Mouse (Mus musculus) embryonic facial prominence, embryonic 15.5 days (tissue): Measurements from ENCODE around the gene Ccr4. TPM values are rescaled to one million over a fixed set of nuclear protein-coding genes. Genes with fewer than 3 reads are reported as not detected.

ENCODE experiments used
- ATAC-seq: fragments of 200-750 bp; cut with Nextera tagmentation; 2 replicates; pipeline ENCODE4 v1.8.0; 2017; ENCODE audit warnings: low read depth, moderate TSS enrichment; ENCODE audit not compliant: insufficient number of reproducible peaks, low FRiP score, low TSS enrichment
- H3K27ac ChIP-seq: fragments of 300-500 bp; sonication (generic); replicated peaks from 2 replicates; pipeline ENCODE4 v1.5.1; 2015; ENCODE audit warnings: mild to moderate bottlenecking, inconsistent platforms
- H3K27me3 ChIP-seq: fragments of 300-500 bp; sonication (generic); 2 replicates; pipeline ENCODE4 v1.6.1; 2015; ENCODE audit warnings: inconsistent platforms
- H3K36me3 ChIP-seq: fragments of 300-500 bp; sonication (generic); 2 replicates; pipeline ENCODE4 v1.6.1; 2015; ENCODE audit warnings: mild to moderate bottlenecking, inconsistent platforms
- H3K4me1 ChIP-seq: fragments of 300-500 bp; sonication (generic); 2 replicates; pipeline ENCODE4 v1.6.1; 2015; ENCODE audit warnings: inconsistent platforms
- H3K4me2 ChIP-seq: fragments of 300-500 bp; sonication (generic); replicated peaks from 2 replicates; pipeline ENCODE4 v1.6.1; 2015; ENCODE audit warnings: mild to moderate bottlenecking, inconsistent platforms
- H3K4me3 ChIP-seq: fragments of 300-500 bp; sonication (generic); replicated peaks from 2 replicates; pipeline ENCODE4 v1.5.1; 2015; ENCODE audit warnings: mild to moderate bottlenecking, inconsistent platforms
- H3K9ac ChIP-seq: fragments of 300-500 bp; sonication (generic); 2 replicates; pipeline ENCODE4 v1.6.1; 2015; ENCODE audit warnings: inconsistent platforms
- H3K9me3 ChIP-seq: fragments of 300-500 bp; sonication (generic); replicated peaks from 2 replicates; pipeline ENCODE4 v1.6.1; 2016; ENCODE audit warnings: inconsistent platforms
- WGBS: fragments of 180-500 bp; shearing (Covaris S2); methylation state at CpG from one replicate; pipeline ENCODE4 v1.1.7; 2015; 5-methylcytosine and 5-hydroxymethylcytosine counted together
- polyA plus RNA-seq: library from polyadenylated mRNA; unstranded; fragments of >200 nt; fragmentation: Nextera tagmentation; extraction: Ambion mirVana; gene quantifications from 2 replicates; pipeline ENCODE4 v1.2.1, GENCODE M21; 2015

Ccr4 gene
- polyA plus RNA-seq, 1 experiment from 2014 or later = 7.3 TPM

GRCm38 (mm10) chr9:114501111-114501510 is 3.6 kb downstream of the Ccr4 start:
- WGBS = 92% methylated on average over 7 of the region's 7 CpGs
- Histone ChIP-seq H3K4me3 (no peak overlapping the region), H3K4me2 (no peak overlapping the region), H3K4me1 (peaks cover 10% of the 10 kb centered on the region; the same call in 1 of the 2 replicates), H3K36me3 (no peaks in the 10 kb centered on the region), H3K9me3 (no peaks in the 10 kb centered on the region), H3K9ac (no peak overlapping the region), H3K27ac (no peak overlapping the region), H3K27me3 (peaks cover 5% of the 10 kb centered on the region; the same call in 1 of the 2 replicates)
- no peak for ATAC-seq

- H3K4me2 ChIP-seq = no peak overlapping the region
Measured at GRCm38 (mm10) chr9:114499783-114500515, 4.8 kb downstream of the Ccr4 start.

GRCm38 (mm10) chr9:114498218-114498617 is 6.5 kb downstream of the Ccr4 start:
- Histone ChIP-seq H3K9me3 (no peaks in the 10 kb centered on the region), H3K27ac (no peak overlapping the region), H3K36me3 (no peaks in the 10 kb centered on the region), H3K4me2 (peak overlapping the region; percentile 40), H3K4me3 (0 out of 2 replicates have a peak overlapping the region, but pooled peaks have one; percentile 6), H3K4me1 (peaks cover 10% of the 10 kb centered on the region; the same call in 1 of the 2 replicates), H3K9ac (no peak overlapping the region), H3K27me3 (peaks cover 5% of the 10 kb centered on the region; the same call in 1 of the 2 replicates)
- 9% methylated on average over 11 of the region's 11 CpGs for WGBS
- ATAC-seq = no peak

More at GRCm38 (mm10) chr9:114499783-114500515, 4.8 kb downstream of the Ccr4 start:
- H3K36me3 ChIP-seq = no peaks in the 10 kb centered on the region
- ATAC-seq = no peak
- H3K9ac ChIP-seq = no peak overlapping the region
- no peak overlapping the region for H3K27ac ChIP-seq
- H3K27me3 ChIP-seq = peaks cover 5% of the 10 kb centered on the region; the same call in 1 of the 2 replicates
- H3K9me3 ChIP-seq = no peaks in the 10 kb centered on the region
- WGBS = 20% methylated on average over 15 of the region's 15 CpGs
- no peak overlapping the region for H3K4me3 ChIP-seq
- peaks cover 10% of the 10 kb centered on the region; the same call in 1 of the 2 replicates for H3K4me1 ChIP-seq

GRCm38 (mm10) chr9:114496469-114496868 is 8.2 kb downstream of the Ccr4 start:
- 80% methylated on average over 7 of the region's 7 CpGs for WGBS
- Histone ChIP-seq H3K4me2 (no peak overlapping the region), H3K36me3 (no peaks in the 10 kb centered on the region), H3K9ac (no peak overlapping the region), H3K27ac (no peak overlapping the region), H3K4me1 (peaks cover 10% of the 10 kb centered on the region; the same call in 1 of the 2 replicates), H3K27me3 (peaks cover 5% of the 10 kb centered on the region; the same call in 1 of the 2 replicates), H3K4me3 (no peak overlapping the region), H3K9me3 (no peaks in the 10 kb centered on the region)
- no peak for ATAC-seq

- no peak overlapping the region for H3K9ac ChIP-seq
- H3K36me3 ChIP-seq = no peaks in the 10 kb centered on the region
- no peak overlapping the region for H3K27ac ChIP-seq
- H3K27me3 ChIP-seq = no peaks in the 10 kb centered on the region
- H3K4me1 ChIP-seq = no peaks in the 10 kb centered on the region
- no peak overlapping the region for H3K4me3 ChIP-seq
- WGBS = 79% methylated on average over 23 of the region's 23 CpGs
- ATAC-seq = no peak
- no peak overlapping the region for H3K4me2 ChIP-seq
- no peaks in the 10 kb centered on the region for H3K9me3 ChIP-seq
Measured at GRCm38 (mm10) chr9:114487481-114488258, 17.0 kb downstream of the Ccr4 start.

GRCm38 (mm10) chr9:114486808-114487207 is 17.9 kb downstream of the Ccr4 start:
- Histone ChIP-seq H3K27ac (no peak overlapping the region), H3K4me2 (no peak overlapping the region), H3K4me3 (no peak overlapping the region), H3K36me3 (no peaks in the 10 kb centered on the region), H3K27me3 (no peaks in the 10 kb centered on the region), H3K9ac (no peak overlapping the region), H3K4me1 (no peaks in the 10 kb centered on the region), H3K9me3 (no peaks in the 10 kb centered on the region)
- ATAC-seq = no peak
- 69% methylated on average over 4 of the region's 4 CpGs for WGBS

- Histone ChIP-seq H3K4me2 (no peak overlapping the region), H3K36me3 (no peaks in the 10 kb centered on the region), H3K9ac (no peak overlapping the region), H3K4me1 (no peaks in the 10 kb centered on the region), H3K4me3 (no peak overlapping the region), H3K27me3 (no peaks in the 10 kb centered on the region), H3K27ac (no peak overlapping the region), H3K9me3 (no peaks in the 10 kb centered on the region)
- no peak for ATAC-seq
- 80% methylated on average over 5 of the region's 5 CpGs for WGBS
Measured at GRCm38 (mm10) chr9:114484771-114485170, 19.9 kb downstream of the Ccr4 start.

GRCm38 (mm10) chr9:114480940-114481339 is 23.8 kb downstream of the Ccr4 start:
- H3K4me1 ChIP-seq = no peaks in the 10 kb centered on the region
- H3K27ac ChIP-seq = no peak overlapping the region
- no peak overlapping the region for H3K9ac ChIP-seq
- 74% methylated on average over 3 of the region's 3 CpGs for WGBS
- H3K27me3 ChIP-seq = no peaks in the 10 kb centered on the region
- H3K4me2 ChIP-seq = no peak overlapping the region
- no peaks in the 10 kb centered on the region for H3K36me3 ChIP-seq
- ATAC-seq = no peak
- no peaks in the 10 kb centered on the region for H3K9me3 ChIP-seq
- no peak overlapping the region for H3K4me3 ChIP-seq

GRCm38 (mm10) chr9:114477019-114477418 is 27.7 kb downstream of the Ccr4 start:
- no peaks in the 10 kb centered on the region for H3K9me3 ChIP-seq
- 89% methylated on average over 9 of the region's 9 CpGs for WGBS
- no peak overlapping the region for H3K9ac ChIP-seq
- no peaks in the 10 kb centered on the region for H3K27me3 ChIP-seq
- no peaks in the 10 kb centered on the region for H3K4me1 ChIP-seq
- no peak overlapping the region for H3K27ac ChIP-seq
- no peak overlapping the region for H3K4me3 ChIP-seq
- no peaks in the 10 kb centered on the region for H3K36me3 ChIP-seq
- no peak for ATAC-seq
- H3K4me2 ChIP-seq = no peak overlapping the region

- Histone ChIP-seq H3K4me3 (no peak overlapping the region), H3K4me2 (no peak overlapping the region), H3K27me3 (no peaks in the 10 kb centered on the region), H3K36me3 (no peaks in the 10 kb centered on the region), H3K9ac (no peak overlapping the region), H3K27ac (no peak overlapping the region), H3K4me1 (no peaks in the 10 kb centered on the region), H3K9me3 (no peaks in the 10 kb centered on the region)
- 71% methylated on average over 7 of the region's 7 CpGs for WGBS
- no peak for ATAC-seq
Measured at GRCm38 (mm10) chr9:114471892-114472291, 32.8 kb downstream of the Ccr4 start.

- 90% methylated on average over 4 of the region's 4 CpGs for WGBS
Measured at GRCm38 (mm10) chr9:114468701-114469100, 36.0 kb downstream of the Ccr4 start.

More at GRCm38 (mm10) chr9:114468701-114469100, 36.0 kb downstream of the Ccr4 start:
- no peak for ATAC-seq
- H3K4me2 ChIP-seq = no peak overlapping the region
- H3K27me3 ChIP-seq = no peaks in the 10 kb centered on the region
- no peak overlapping the region for H3K4me3 ChIP-seq
- peaks cover 20% of the 10 kb centered on the region for H3K36me3 ChIP-seq
- H3K27ac ChIP-seq = no peak overlapping the region
- no peaks in the 10 kb centered on the region for H3K4me1 ChIP-seq
- no peaks in the 10 kb centered on the region for H3K9me3 ChIP-seq
- no peak overlapping the region for H3K9ac ChIP-seq
